Mouse (Mus musculus) bone marrow macrophage, adult 2 months (primary cell): ENCODE results near the gene Nfyb. TPM values are rescaled to one million over a fixed set of nuclear protein-coding genes. Genes with fewer than 3 reads are reported as not detected.

ENCODE experiments used
- H3K27ac ChIP-seq: 2 replicates; pipeline ENCODE4 v1.5.1; 2012; ENCODE audit warnings: low read depth, low read length; ENCODE audit not compliant: insufficient read depth
- H3K4me1 ChIP-seq: 2 replicates; pipeline ENCODE4 v1.6.1; 2012; ENCODE audit warnings: low read length; ENCODE audit not compliant: control insufficient read depth, insufficient read depth
- H3K4me3 ChIP-seq: 2 replicates; pipeline ENCODE4 v1.5.1; 2012; ENCODE audit warnings: mild to moderate bottlenecking, low read length, moderate library complexity; ENCODE audit not compliant: insufficient read depth
- CTCF ChIP-seq: IDR thresholded peaks from 2 replicates; pipeline ENCODE4 v1.5.1; 2012; ENCODE audit warnings: low read depth, mild to moderate bottlenecking, low read length, moderate library complexity
- POLR2A ChIP-seq: IDR thresholded peaks from 2 replicates; pipeline ENCODE4 v1.6.1; 2012; ENCODE audit warnings: mild to moderate bottlenecking, low read depth, low read length, borderline replicate concordance
- polyA plus RNA-seq: library from polyadenylated mRNA; stranded (reverse); fragments of >200 nt; gene quantifications from 2 replicates; pipeline ENCODE4 v1.2.4, GENCODE M21; 2012; ENCODE audit not compliant: missing spikeins, insufficient read depth, insufficient read length

The Nfyb gene
- polyA plus RNA-seq, 1 experiment = 17.1 TPM

DNA sequence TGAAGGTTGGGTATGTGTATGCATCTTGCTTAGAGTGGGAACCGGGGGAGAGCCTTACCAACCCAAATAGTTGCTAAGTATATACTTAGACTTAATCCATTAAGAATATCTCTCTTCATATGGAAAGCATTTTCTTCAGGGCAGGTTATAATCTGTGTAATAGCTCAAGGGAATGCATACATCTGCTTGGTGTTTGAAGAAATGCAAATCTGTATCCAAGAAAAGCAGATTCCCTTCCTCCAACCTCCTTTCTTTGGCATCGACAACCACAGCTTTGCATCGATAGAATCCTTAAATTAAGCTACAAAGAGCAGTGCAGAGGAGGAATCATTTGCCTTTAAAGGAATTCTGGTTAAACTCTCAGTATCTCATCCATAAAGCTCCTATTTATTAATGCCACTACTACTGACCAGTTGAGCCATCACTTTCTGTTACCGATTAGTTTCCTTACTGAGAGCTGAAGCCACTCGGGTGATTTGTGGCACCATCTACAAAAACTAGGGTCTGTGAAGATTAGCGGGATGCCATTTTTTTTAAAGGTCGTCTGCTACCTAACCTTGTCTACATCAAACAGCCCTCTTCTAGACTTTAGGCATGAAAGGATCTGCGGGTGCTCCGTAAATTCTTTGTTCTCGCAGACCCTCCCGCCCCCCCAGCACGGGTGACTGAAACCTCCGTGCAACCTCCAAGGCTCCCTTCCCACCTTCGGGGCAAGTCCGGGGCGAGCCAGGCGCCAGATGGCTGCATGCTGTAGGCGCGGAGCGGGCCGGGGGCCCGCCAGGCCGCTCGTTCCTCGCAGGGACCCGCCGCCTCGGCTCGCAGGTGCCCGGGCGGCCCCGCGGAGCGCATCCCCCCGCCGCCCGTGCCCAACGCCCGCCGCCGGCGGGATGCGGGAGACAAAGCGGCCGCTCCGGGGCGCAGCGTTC is 925 bp downstream of the Nfyb start:
- H3K4me1 ChIP-seq = peaks cover 8% of the 10 kb centered on the region
- TF ChIP-seq POLR2A (no peak), CTCF (no peak)
- H3K27ac ChIP-seq = peak overlapping the region; percentile 50
- peak overlapping the region; percentile 68 for H3K4me3 ChIP-seq

DNA sequence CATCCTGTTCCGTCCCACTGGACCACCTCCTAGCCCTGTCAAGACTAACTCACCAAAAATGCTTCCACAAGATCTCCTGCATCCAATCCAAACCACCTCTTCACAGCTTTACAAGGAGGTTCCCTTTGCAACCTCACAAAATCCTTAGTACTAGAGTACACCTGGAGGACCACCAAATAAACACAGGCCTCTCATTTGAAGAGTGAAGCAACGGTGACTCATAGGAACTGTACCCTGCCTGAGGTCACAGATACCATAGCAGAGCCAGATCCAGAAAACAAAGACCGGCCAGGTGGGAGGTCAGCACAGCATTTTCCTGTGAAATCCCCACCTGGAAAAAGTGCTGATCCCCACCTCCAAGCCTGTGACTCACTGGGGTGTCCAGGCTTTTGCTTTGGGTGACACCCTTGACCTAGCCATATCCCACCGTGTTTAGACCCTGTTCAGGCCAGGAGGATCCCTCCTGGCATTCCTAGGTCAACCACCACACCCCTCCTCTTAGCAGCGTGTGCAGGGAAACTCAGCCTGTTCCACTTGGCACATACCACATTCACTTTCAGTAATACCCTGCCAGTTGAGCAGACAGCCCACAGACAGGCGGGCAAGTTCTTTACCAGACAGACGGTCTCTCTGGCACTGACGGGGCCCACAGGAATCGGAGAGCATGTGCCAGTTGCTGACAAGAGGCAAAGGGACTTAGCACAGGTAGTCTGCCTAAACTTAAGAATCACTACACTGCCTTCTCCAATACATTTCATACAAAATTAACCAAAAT is 2.7 kb downstream of the Nfyb start:
- H3K27ac ChIP-seq = no peak overlapping the region

DNA sequence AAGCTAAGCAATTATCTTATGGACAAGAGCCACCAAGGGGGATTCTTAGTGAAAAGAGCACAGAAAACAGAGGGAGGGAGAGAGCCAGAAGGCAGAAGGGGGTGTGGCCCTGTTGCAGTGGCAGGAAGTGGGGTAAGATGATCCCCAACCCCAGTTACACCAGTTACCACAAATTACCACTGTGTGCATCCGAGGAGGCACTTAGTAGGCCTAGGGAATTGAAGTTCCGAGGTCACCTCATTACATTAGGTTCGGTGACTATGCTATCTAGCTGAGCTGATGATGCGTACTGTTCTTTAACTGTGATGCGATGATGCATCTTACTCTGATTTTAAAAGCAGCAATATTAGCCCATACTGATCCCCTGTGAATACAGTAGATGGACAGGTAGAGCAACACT is 4.2 kb downstream of the Nfyb start:
- H3K4me3 ChIP-seq = no peak overlapping the region
- no peak overlapping the region for H3K27ac ChIP-seq
- TF ChIP-seq CTCF (no peak), POLR2A (no peak)
- H3K4me1 ChIP-seq = peaks cover 8% of the 10 kb centered on the region

More for the DNA sequence above, 2.7 kb downstream of the Nfyb start:
- Histone ChIP-seq H3K4me3 (no peak overlapping the region), H3K4me1 (peaks cover 8% of the 10 kb centered on the region)
- TF ChIP-seq CTCF (no peak), POLR2A (no peak)

DNA sequence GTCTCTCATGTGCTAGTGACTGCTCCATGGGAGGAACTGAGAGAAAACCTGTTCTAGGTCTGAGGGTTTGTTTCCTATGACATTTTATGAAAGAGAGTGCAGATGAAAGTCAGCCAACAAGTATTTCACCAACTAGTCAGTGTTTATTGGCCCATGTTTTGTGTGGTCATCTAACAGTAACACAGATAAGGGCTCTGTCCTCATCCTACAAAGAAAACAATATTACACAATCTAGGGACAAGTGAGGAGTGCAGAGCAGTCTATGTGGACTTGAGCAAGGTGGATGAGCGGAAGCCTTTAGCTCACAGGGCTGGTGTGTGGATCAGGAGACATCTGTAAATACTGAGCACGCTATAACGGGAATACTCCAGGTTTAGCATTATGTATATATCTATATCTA is 5.1 kb downstream of the Nfyb start:
- no peak overlapping the region for H3K4me3 ChIP-seq
- TF ChIP-seq CTCF = no peak
- TF ChIP-seq POLR2A = no peak
- H3K4me1 ChIP-seq = peaks cover 4% of the 10 kb centered on the region
- H3K27ac ChIP-seq = no peak overlapping the region

DNA sequence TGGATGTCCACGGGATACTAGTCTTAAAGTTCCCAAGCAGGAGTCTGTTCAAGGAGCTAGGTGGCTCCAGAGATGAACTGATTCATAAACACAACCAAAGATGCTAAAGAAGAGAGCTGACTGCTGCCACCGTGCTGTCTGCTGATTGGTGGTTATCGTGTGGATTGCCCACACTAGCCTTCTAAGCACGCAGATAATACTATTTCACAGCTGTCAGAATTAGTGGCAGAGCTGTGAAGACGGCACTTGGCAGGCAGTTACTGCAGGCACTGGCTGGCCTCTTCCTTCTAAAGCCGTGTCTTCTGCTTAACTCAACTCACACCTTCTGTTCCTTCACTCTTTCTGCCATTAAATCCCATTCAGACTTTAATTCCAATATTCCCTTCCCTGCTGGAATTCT is 5.6 kb downstream of the Nfyb start:
- Histone ChIP-seq H3K4me1 (peaks cover 4% of the 10 kb centered on the region), H3K27ac (no peak overlapping the region)
- no peak for TF ChIP-seq CTCF

DNA sequence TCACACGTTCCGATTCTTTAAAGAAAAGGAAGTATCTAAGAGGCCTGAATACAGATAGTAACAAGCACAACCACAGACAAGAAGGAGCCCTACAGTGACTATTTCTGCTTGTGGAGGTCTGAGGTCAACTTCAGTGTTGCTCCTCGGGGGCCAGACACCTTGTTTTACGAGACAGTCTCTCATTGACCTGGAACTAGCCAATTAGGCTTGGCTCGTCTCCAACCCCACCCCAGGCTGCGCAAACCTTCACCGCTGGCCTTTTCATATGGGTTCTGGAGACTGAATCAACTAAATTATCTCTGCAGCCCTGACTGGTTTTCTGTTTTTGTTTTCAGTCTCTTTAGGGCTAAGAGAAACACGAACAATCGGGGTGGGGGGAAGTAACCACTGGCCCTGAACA is 6.6 kb downstream of the Nfyb start:
- Histone ChIP-seq H3K27ac (no peak overlapping the region), H3K4me3 (no peak overlapping the region), H3K4me1 (peaks cover 3% of the 10 kb centered on the region)
- TF ChIP-seq POLR2A = no peak
- TF ChIP-seq CTCF = no peak

More for the DNA sequence above, 5.6 kb downstream of the Nfyb start:
- H3K4me3 ChIP-seq = no peak overlapping the region

DNA sequence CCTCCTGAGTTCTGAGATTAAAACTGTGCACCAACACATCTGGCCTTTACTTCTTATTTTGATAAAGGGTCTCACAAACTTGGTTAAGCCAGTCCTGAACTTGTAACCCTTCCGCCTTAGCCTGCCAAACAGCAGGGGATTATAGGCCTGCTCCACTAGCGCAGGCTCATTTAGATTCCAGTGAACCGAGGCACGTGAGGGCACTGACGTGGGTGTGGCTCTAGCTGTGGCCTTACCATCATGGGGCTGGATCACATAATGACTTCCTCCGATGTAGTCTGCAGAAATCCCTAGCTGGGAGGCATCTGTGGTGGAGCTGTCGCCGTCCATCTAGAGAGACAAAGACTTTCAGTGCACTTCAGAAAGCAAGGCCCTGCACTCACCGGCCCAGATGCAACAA is 7.5 kb downstream of the Nfyb start:
- H3K4me3 ChIP-seq = no peak overlapping the region
- no peak overlapping the region for H3K27ac ChIP-seq
- TF ChIP-seq CTCF = no peak
- TF ChIP-seq POLR2A = no peak
- no peaks in the 10 kb centered on the region for H3K4me1 ChIP-seq

DNA sequence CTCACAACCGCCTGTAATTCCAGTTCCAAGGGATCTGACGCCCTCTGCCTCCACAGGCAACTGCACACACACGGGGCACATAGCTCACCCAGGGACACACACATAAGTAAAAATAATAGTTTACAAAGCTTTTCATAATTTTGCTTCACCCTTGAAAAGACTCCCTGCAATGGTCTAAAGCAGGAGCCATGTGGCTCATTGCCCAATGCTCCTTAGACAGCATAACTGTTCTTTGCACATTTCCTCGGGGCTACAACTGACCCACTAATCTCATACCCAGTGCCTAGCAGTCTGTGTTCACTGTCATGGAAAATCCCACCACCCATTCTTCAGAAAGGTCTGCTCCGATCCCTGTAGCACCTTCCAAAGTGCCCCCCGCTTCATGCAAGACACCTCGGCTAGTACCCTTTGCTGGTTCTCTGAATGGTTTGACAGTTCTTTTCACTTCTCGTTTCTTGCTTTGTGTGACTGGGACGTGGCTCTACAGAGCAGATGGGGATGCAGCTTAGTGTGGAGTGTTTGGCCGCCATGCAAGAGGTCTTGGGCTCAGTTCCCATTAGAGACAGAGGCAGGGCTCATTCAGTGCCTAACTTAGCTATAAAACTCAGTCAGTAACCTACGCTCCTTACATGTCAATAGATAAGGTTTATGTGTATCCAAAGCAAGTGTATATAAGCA is 8.6 kb downstream of the Nfyb start:
- Histone ChIP-seq H3K4me3 (no peak overlapping the region), H3K4me1 (no peaks in the 10 kb centered on the region), H3K27ac (no peak overlapping the region)
- no peak for TF ChIP-seq CTCF
- no peak for TF ChIP-seq POLR2A

DNA sequence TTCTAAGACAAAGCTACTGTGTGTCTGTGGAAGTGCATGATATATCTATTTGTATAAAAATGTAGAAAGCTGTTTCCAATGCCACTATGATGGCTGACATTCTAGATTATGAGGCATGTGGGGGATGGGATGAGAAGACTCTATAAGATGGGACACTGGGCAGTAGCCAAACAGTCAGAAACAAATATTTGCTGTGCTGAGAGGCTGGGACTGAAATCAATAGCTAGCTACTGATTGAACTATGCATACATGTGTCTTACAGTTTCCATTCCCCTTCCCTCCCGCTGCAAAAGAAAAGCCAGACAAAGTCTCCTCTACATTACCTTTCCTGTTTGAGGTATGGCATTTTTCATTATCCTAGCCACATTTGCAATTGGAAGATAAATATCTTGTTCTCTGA is 9.3 kb downstream of the Nfyb start:
- TF ChIP-seq POLR2A (no peak), CTCF (no peak)
- no peak overlapping the region for H3K4me3 ChIP-seq
- H3K4me1 ChIP-seq = no peaks in the 10 kb centered on the region
- no peak overlapping the region for H3K27ac ChIP-seq
